Mouse (Mus musculus) lung, embryonic 15.5 days (tissue): ENCODE measurements at regions not wholly inside any gene's neighbourhood (a gene's known extent, or its start where the extent isn't known, plus 50 kb on each side); places are given as distances from the start of the nearest gene placed in this dataset.

ENCODE experiments used
- ATAC-seq: fragments of 200-750 bp; cut with Nextera tagmentation; 2 replicates; pipeline ENCODE4 v1.8.0; 2017; ENCODE audit warnings: moderate number of reproducible peaks, borderline replicate concordance; ENCODE audit not compliant: low FRiP score, low TSS enrichment; ENCODE audit errors: extremely low read depth
- H3K27ac ChIP-seq: fragments of 300-500 bp; sonication (generic); 2 replicates; pipeline ENCODE4 v1.5.1; 2015; ENCODE audit warnings: moderate library complexity, mild to moderate bottlenecking, inconsistent platforms
- H3K27me3 ChIP-seq: fragments of 300-500 bp; sonication (generic); 2 replicates; pipeline ENCODE4 v1.6.1; 2015; ENCODE audit warnings: inconsistent platforms
- H3K36me3 ChIP-seq: fragments of 300-500 bp; sonication (generic); 2 replicates; pipeline ENCODE4 v1.6.1; 2015; ENCODE audit warnings: inconsistent platforms
- H3K4me1 ChIP-seq: fragments of 300-500 bp; sonication (generic); 2 replicates; pipeline ENCODE4 v1.6.1; 2015; ENCODE audit warnings: inconsistent platforms
- H3K4me2 ChIP-seq: fragments of 300-500 bp; sonication (generic); 2 replicates; pipeline ENCODE4 v1.6.1; 2015; ENCODE audit warnings: inconsistent platforms, mild to moderate bottlenecking, moderate library complexity
- H3K4me3 ChIP-seq: fragments of 300-500 bp; sonication (generic); 2 replicates; pipeline ENCODE4 v1.5.1; 2015; ENCODE audit warnings: mild to moderate bottlenecking, inconsistent platforms
- H3K9ac ChIP-seq: fragments of 300-500 bp; sonication (generic); 2 replicates; pipeline ENCODE4 v1.6.1; 2015; ENCODE audit warnings: inconsistent platforms
- H3K9me3 ChIP-seq: fragments of 300-500 bp; sonication (generic); 2 replicates; pipeline ENCODE4 v1.6.1; 2016; ENCODE audit warnings: inconsistent platforms
- WGBS: fragments of 180-500 bp; shearing (Covaris S2); methylation state at CpG from one replicate; pipeline ENCODE4 v1.1.7; 2015; 5-methylcytosine and 5-hydroxymethylcytosine counted together

GRCm38 (mm10) chr6:31285064-31285463 is 113.5 kb upstream of the Mkln1 start:
- H3K4me3 ChIP-seq: no peak overlapping the region

GRCm38 (mm10) chr6:31285981-31286737 is 112.4 kb upstream of the Mkln1 start:
- Histone ChIP-seq H3K4me3 (no peak overlapping the region), H3K4me2 (no peak overlapping the region), H3K36me3 (no peaks in the 10 kb centered on the region), H3K9me3 (no peaks in the 10 kb centered on the region), H3K9ac (no peak overlapping the region), H3K27ac (no peak overlapping the region), H3K27me3 (no peaks in the 10 kb centered on the region), H3K4me1 (peaks cover 18% of the 10 kb centered on the region)
- no peak for ATAC-seq
- WGBS: 54% methylated on average over 11 of the region's 11 CpGs

More at GRCm38 (mm10) chr6:31285064-31285463, 113.5 kb upstream of the Mkln1 start:
- Histone ChIP-seq H3K27ac (no peak overlapping the region), H3K9ac (no peak overlapping the region), H3K4me1 (peaks cover 18% of the 10 kb centered on the region), H3K4me2 (no peak overlapping the region), H3K27me3 (no peaks in the 10 kb centered on the region), H3K9me3 (no peaks in the 10 kb centered on the region), H3K36me3 (no peaks in the 10 kb centered on the region)
- ATAC-seq: no peak
- 85% methylated on average over 19 of the region's 19 CpGs for WGBS

- Histone ChIP-seq H3K27ac (no peak overlapping the region), H3K4me1 (peaks cover 18% of the 10 kb centered on the region), H3K4me3 (no peak overlapping the region), H3K4me2 (no peak overlapping the region), H3K9ac (no peak overlapping the region), H3K9me3 (no peaks in the 10 kb centered on the region), H3K36me3 (no peaks in the 10 kb centered on the region), H3K27me3 (no peaks in the 10 kb centered on the region)
- 47% methylated on average over 2 of the region's 2 CpGs for WGBS
- no peak for ATAC-seq
Measured at GRCm38 (mm10) chr6:31287176-31287575, 111.4 kb upstream of the Mkln1 start.

- WGBS: 36% methylated on average over 7 of the region's 7 CpGs
- Histone ChIP-seq H3K9ac (no peak overlapping the region), H3K4me2 (no peak overlapping the region), H3K27ac (no peak overlapping the region), H3K9me3 (no peaks in the 10 kb centered on the region), H3K4me3 (no peak overlapping the region), H3K36me3 (no peaks in the 10 kb centered on the region), H3K4me1 (peaks cover 18% of the 10 kb centered on the region), H3K27me3 (no peaks in the 10 kb centered on the region)
- ATAC-seq: no peak
Measured at GRCm38 (mm10) chr6:31287686-31288085, 110.8 kb upstream of the Mkln1 start.

GRCm38 (mm10) chr6:31288421-31289233 is 109.9 kb upstream of the Mkln1 start:
- Histone ChIP-seq H3K4me3 (no peak overlapping the region), H3K9me3 (no peaks in the 10 kb centered on the region), H3K27me3 (no peaks in the 10 kb centered on the region), H3K4me2 (0 out of 2 replicates have a peak overlapping the region, but pooled peaks have one; percentile 10), H3K36me3 (no peaks in the 10 kb centered on the region), H3K9ac (no peak overlapping the region), H3K4me1 (peaks cover 18% of the 10 kb centered on the region), H3K27ac (no peak overlapping the region)
- ATAC-seq: peak; percentile 52; the same call in 1 of the 2 replicates
- WGBS: 31% methylated on average over 14 of the region's 14 CpGs

- Histone ChIP-seq H3K27me3 (no peaks in the 10 kb centered on the region), H3K27ac (no peak overlapping the region), H3K9me3 (no peaks in the 10 kb centered on the region), H3K4me3 (no peak overlapping the region), H3K36me3 (no peaks in the 10 kb centered on the region), H3K9ac (no peak overlapping the region), H3K4me2 (no peak overlapping the region), H3K4me1 (peaks cover 18% of the 10 kb centered on the region)
- ATAC-seq: no peak
- WGBS: 85% methylated on average over 4 of the region's 4 CpGs
Measured at GRCm38 (mm10) chr6:31289234-31289486, 109.4 kb upstream of the Mkln1 start.

- peaks cover 18% of the 10 kb centered on the region for H3K4me1 ChIP-seq
- no peaks in the 10 kb centered on the region for H3K36me3 ChIP-seq
- H3K4me2 ChIP-seq: no peak overlapping the region
- ATAC-seq: no peak
- H3K27ac ChIP-seq: no peak overlapping the region
- no peak overlapping the region for H3K9ac ChIP-seq
- H3K27me3 ChIP-seq: no peaks in the 10 kb centered on the region
- 86% methylated on average over 7 of the region's 7 CpGs for WGBS
- H3K4me3 ChIP-seq: no peak overlapping the region
- no peaks in the 10 kb centered on the region for H3K9me3 ChIP-seq
Measured at GRCm38 (mm10) chr6:31292081-31292480, 106.5 kb upstream of the Mkln1 start.

- H3K9me3 ChIP-seq: no peaks in the 10 kb centered on the region
- no peaks in the 10 kb centered on the region for H3K27me3 ChIP-seq
- no peak overlapping the region for H3K27ac ChIP-seq
- H3K9ac ChIP-seq: no peak overlapping the region
- H3K36me3 ChIP-seq: no peaks in the 10 kb centered on the region
- WGBS: 39% methylated on average over 7 of the region's 7 CpGs
- H3K4me1 ChIP-seq: peaks cover 11% of the 10 kb centered on the region
- no peak for ATAC-seq
- no peak overlapping the region for H3K4me2 ChIP-seq
- H3K4me3 ChIP-seq: no peak overlapping the region
Measured at GRCm38 (mm10) chr6:31293008-31293407, 105.5 kb upstream of the Mkln1 start.

- Histone ChIP-seq H3K9me3 (no peaks in the 10 kb centered on the region), H3K27me3 (no peaks in the 10 kb centered on the region), H3K27ac (no peak overlapping the region), H3K4me1 (no peaks in the 10 kb centered on the region), H3K9ac (no peak overlapping the region), H3K36me3 (no peaks in the 10 kb centered on the region), H3K4me2 (no peak overlapping the region), H3K4me3 (no peak overlapping the region)
- 80% methylated on average over 7 of the region's 7 CpGs for WGBS
- ATAC-seq: no peak
Measured at GRCm38 (mm10) chr6:31299395-31299794, 99.1 kb upstream of the Mkln1 start.

- Histone ChIP-seq H3K4me1 (no peaks in the 10 kb centered on the region), H3K36me3 (no peaks in the 10 kb centered on the region), H3K9ac (no peak overlapping the region), H3K4me2 (no peak overlapping the region), H3K27me3 (no peaks in the 10 kb centered on the region), H3K27ac (no peak overlapping the region), H3K9me3 (no peaks in the 10 kb centered on the region), H3K4me3 (no peak overlapping the region)
- ATAC-seq: no peak
- WGBS: 47% methylated on average over 5 of the region's 5 CpGs
Measured at GRCm38 (mm10) chr6:31305736-31306135, 92.8 kb upstream of the Mkln1 start.

- no peaks in the 10 kb centered on the region for H3K4me1 ChIP-seq
- no peaks in the 10 kb centered on the region for H3K9me3 ChIP-seq
- H3K36me3 ChIP-seq: no peaks in the 10 kb centered on the region
- no peak overlapping the region for H3K4me3 ChIP-seq
- H3K27me3 ChIP-seq: no peaks in the 10 kb centered on the region
- H3K9ac ChIP-seq: no peak overlapping the region
- no peak overlapping the region for H3K4me2 ChIP-seq
- WGBS: 55% methylated on average over 5 of the region's 5 CpGs
- ATAC-seq: no peak
- no peak overlapping the region for H3K27ac ChIP-seq
Measured at GRCm38 (mm10) chr6:31307047-31307633, 91.4 kb upstream of the Mkln1 start.

GRCm38 (mm10) chr6:31307899-31308298 is 90.6 kb upstream of the Mkln1 start:
- no peaks in the 10 kb centered on the region for H3K4me1 ChIP-seq
- ATAC-seq: no peak
- H3K9me3 ChIP-seq: no peaks in the 10 kb centered on the region
- H3K4me2 ChIP-seq: no peak overlapping the region
- H3K4me3 ChIP-seq: no peak overlapping the region
- no peak overlapping the region for H3K9ac ChIP-seq
- WGBS: 26% methylated on average over 4 of the region's 4 CpGs
- no peaks in the 10 kb centered on the region for H3K27me3 ChIP-seq
- no peak overlapping the region for H3K27ac ChIP-seq
- H3K36me3 ChIP-seq: no peaks in the 10 kb centered on the region
